In the genomic region with DNA sequence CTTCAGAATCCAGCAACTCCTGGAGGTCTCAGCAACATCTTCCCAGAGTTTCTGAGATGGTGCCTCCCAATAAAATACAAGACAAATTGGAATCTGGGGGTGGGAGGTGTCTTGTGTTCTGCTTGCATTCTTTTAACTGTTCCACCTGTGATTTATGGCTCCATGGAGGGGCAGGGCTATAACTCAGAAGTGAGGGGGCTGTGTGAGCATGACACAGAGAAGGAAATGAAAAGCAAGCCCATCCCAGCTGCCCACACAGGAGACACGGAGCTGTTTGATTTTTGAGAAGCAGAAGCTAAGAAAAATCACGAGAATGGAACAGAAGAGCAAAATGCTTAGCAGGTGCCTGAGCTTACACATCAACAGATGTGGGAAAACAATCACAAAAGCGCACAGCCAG, we compare ENCODE assay signal across 16 mouse cellular contexts.
"Had no signal": no experiment of that assay in that cellular context is flagged by ENCODE, and none has a peak within 500 bp of the region (broad histone marks: within the 10 kb centered on the region; RNA-seq: fewer than 3 reads in every experiment).

No protein-coding gene starts in this region.

- DNase-seq: kidney, adult 18-20 months; kidney, postnatal 4 days; lung, adult 2 months; lung, postnatal 36 days; midbrain, embryonic 14.5 days; thymus, postnatal 4 days had no signal

- H3K36me3 ChIP-seq: intestine, embryonic 15.5 days; limb, embryonic 10.5 days; liver, embryonic 15.5 days; midbrain, embryonic 10.5 days; neural tube, embryonic 12.5 days; stomach, embryonic 15.5 days had no signal

- H3K9ac ChIP-seq: intestine, embryonic 15.5 days; liver, embryonic 15.5 days; neural tube, embryonic 12.5 days; stomach, embryonic 15.5 days had no signal

- H3K27ac ChIP-seq: intestine, embryonic 15.5 days; layer of hippocampus, adult 2 months; limb, embryonic 10.5 days; liver, embryonic 15.5 days; midbrain, embryonic 10.5 days; neural tube, embryonic 12.5 days; stomach, embryonic 15.5 days had no signal

- H3K4me2 ChIP-seq: intestine, embryonic 15.5 days; liver, embryonic 11.5 days; liver, embryonic 15.5 days; neural tube, embryonic 12.5 days; stomach, embryonic 15.5 days had no signal

- ATAC-seq: intestine, embryonic 15.5 days; lung, postnatal 0 days had no signal

- H3K4me1 ChIP-seq: intestine, embryonic 15.5 days; limb, embryonic 10.5 days; liver, embryonic 15.5 days; midbrain, embryonic 10.5 days; stomach, embryonic 15.5 days had no signal

- H3K9me3 ChIP-seq: intestine, embryonic 15.5 days; limb, embryonic 10.5 days; liver, embryonic 15.5 days; midbrain, embryonic 10.5 days; neural tube, embryonic 12.5 days; stomach, embryonic 15.5 days had no signal

- H3K27me3 ChIP-seq: intestine, embryonic 15.5 days; liver, embryonic 15.5 days; neural tube, embryonic 12.5 days; stomach, embryonic 15.5 days had no signal

- H3K4me3 ChIP-seq: intestine, embryonic 15.5 days; layer of hippocampus, adult 2 months; limb, embryonic 10.5 days; liver, embryonic 15.5 days; midbrain, embryonic 10.5 days; myocyte; neural tube, embryonic 12.5 days; stomach, embryonic 15.5 days had no signal
